Mouse (Mus musculus) hindbrain, embryonic 12.5 days (tissue): Measurements from ENCODE around the gene Polg. TPM values are rescaled to one million over a fixed set of nuclear protein-coding genes. Genes with fewer than 3 reads are reported as not detected.
A peak's percentile ranks its signal among the peaks of the same experiment; 100 is the strongest.

Source experiments
- ATAC-seq: fragments of 200-750 bp; cut with Nextera tagmentation; 2 replicates; pipeline ENCODE4 v1.8.0; 2017; ENCODE audit warnings: moderate TSS enrichment; ENCODE audit not compliant: low FRiP score
- H3K27ac ChIP-seq: fragments of 300-500 bp; sonication (generic); 2 replicates; pipeline ENCODE4 v1.5.1; 2016; ENCODE audit warnings: mild to moderate bottlenecking
- H3K27me3 ChIP-seq: fragments of 300-500 bp; sonication (generic); 2 replicates; pipeline ENCODE4 v1.6.1; 2016; ENCODE audit warnings: mild to moderate bottlenecking
- H3K36me3 ChIP-seq: fragments of 300-500 bp; sonication (generic); 2 replicates; pipeline ENCODE4 v1.6.1; 2016; ENCODE audit warnings: mild to moderate bottlenecking
- H3K4me1 ChIP-seq: fragments of 300-500 bp; sonication (generic); 2 replicates; pipeline ENCODE4 v1.6.1; 2016
- H3K4me2 ChIP-seq: fragments of 300-500 bp; sonication (generic); replicated peaks from 2 replicates; pipeline ENCODE4 v1.6.1; 2016; ENCODE audit warnings: mild to moderate bottlenecking
- H3K4me3 ChIP-seq: fragments of 300-500 bp; sonication (generic); 2 replicates; pipeline ENCODE4 v1.5.1; 2016; ENCODE audit warnings: mild to moderate bottlenecking
- H3K9ac ChIP-seq: fragments of 300-500 bp; sonication (generic); 2 replicates; pipeline ENCODE4 v1.6.1; 2016; ENCODE audit warnings: mild to moderate bottlenecking, moderate library complexity
- H3K9me3 ChIP-seq: fragments of 300-500 bp; sonication (generic); replicated peaks from 2 replicates; pipeline ENCODE4 v1.6.1; 2016; ENCODE audit warnings: mild to moderate bottlenecking
- WGBS: fragments of 180-500 bp; shearing (Covaris S2); methylation state at CpG from one replicate; pipeline ENCODE4 v1.1.7; 2016; 5-methylcytosine and 5-hydroxymethylcytosine counted together
- polyA plus RNA-seq: library from polyadenylated mRNA; unstranded; fragments of >200 nt; fragmentation: Nextera tagmentation; extraction: Ambion mirVana; gene quantifications from 2 replicates; pipeline ENCODE4 v1.2.1, GENCODE M21; 2016

Polg gene
- polyA plus RNA-seq, 1 experiment from 2014 or later, result 40.1 TPM

DNA sequence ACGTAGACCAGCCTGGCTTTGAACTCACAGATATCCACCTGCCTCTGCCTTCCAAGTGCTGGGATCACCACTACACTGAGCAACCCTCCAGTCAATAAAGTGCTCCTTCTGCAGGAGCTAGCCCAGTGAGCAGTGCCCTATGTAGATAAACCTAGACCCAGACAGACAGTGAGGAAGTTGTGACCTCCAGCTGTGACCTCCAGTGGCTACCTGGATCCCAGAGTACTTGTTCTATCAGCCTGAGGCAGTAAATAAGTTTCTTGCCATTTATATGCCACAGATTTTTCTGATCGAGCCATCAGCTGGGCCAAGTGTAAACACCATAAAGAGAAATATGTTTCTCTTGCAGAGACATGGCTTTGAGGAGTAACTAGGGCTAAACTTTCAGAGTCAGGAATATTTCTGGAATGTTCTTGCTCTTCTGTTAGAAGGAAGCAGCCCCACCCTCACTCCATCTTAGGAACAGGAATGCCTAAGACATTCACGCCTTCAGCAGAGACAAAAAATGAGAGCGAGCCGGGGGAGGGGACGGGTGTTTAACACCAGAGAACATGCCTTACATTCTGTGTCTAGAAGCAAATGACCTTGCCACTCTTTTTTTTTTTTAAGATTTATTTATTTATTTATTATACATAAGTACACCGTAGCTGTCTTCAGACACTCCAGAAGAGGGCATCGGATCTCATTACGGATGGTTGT, 7.5 kb upstream of the Polg start:
- H3K4me1 ChIP-seq, result 0 out of 2 replicates have a peak, but pooled peaks cover 2% of the 10 kb centered on the region
- ATAC-seq, result no peak
- H3K4me2 ChIP-seq, result no peak overlapping the region
- 93% methylated on average over 9 of the region's 9 CpGs for WGBS
- H3K9me3 ChIP-seq, result no peaks in the 10 kb centered on the region
- no peak overlapping the region for H3K9ac ChIP-seq
- no peak overlapping the region for H3K27ac ChIP-seq
- no peaks in the 10 kb centered on the region for H3K36me3 ChIP-seq
- peaks cover 2% of the 10 kb centered on the region for H3K27me3 ChIP-seq
- H3K4me3 ChIP-seq, result no peak overlapping the region

- Histone ChIP-seq H3K4me1 (peaks cover 6% of the 10 kb centered on the region), H3K4me3 (no peak overlapping the region), H3K9ac (no peak overlapping the region), H3K27ac (no peak overlapping the region), H3K9me3 (no peaks in the 10 kb centered on the region), H3K27me3 (peaks cover 6% of the 10 kb centered on the region), H3K4me2 (no peak overlapping the region), H3K36me3 (no peaks in the 10 kb centered on the region)
- no peak for ATAC-seq
- 53% methylated on average over 2 of the region's 2 CpGs for WGBS
Observed at GRCm38 (mm10) chr7:79472792-79473191, 6.6 kb upstream of the Polg start.

DNA sequence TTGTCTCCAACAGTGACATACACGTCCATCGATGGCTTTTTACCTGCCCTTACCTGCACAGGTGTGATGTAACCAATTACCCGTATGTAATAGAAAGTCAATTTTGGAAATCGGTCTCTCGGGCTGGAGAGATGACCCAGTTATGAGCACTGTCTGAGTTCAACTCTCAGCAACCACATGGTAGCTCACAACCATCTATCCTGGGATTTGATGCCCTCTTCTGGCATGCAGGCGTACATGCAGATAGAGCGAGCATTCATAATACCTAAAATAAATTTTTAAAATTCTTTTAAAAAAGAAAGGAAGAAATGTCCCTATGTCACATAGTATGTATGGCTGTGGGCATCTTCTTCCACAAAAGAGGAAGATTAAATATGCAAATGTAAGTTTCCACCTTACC, 5.3 kb upstream of the Polg start:
- Histone ChIP-seq H3K4me3 (no peak overlapping the region), H3K9ac (no peak overlapping the region), H3K27ac (no peak overlapping the region), H3K27me3 (peaks cover 6% of the 10 kb centered on the region), H3K9me3 (no peaks in the 10 kb centered on the region), H3K36me3 (no peaks in the 10 kb centered on the region), H3K4me2 (no peak overlapping the region), H3K4me1 (peaks cover 15% of the 10 kb centered on the region)
- no peak for ATAC-seq
- WGBS, result 69% methylated on average over 7 of the region's 7 CpGs

DNA sequence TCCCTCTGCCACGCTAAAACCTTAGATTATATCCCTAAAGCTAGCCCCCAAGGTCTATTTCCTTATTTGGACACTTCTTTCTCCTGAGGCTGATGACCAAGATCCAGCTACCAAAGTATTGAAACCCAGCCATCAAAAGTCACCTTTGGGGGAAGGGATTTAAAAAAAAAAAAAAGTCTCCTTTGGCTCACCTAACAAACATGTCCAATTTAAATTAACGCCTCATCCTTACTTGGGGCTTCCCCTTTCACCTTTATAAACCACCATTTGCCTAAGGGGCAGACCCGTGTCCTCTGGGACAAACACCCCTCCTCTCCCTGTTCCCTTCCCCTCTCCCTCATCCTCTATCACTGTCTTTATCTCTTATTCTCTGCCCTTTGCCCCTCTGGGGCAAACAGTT, 4.6 kb upstream of the Polg start:
- Histone ChIP-seq H3K4me2 (no peak overlapping the region), H3K4me1 (peaks cover 15% of the 10 kb centered on the region), H3K4me3 (no peak overlapping the region), H3K9ac (no peak overlapping the region), H3K9me3 (no peaks in the 10 kb centered on the region), H3K36me3 (no peaks in the 10 kb centered on the region), H3K27me3 (peaks cover 6% of the 10 kb centered on the region), H3K27ac (no peak overlapping the region)
- 70% methylated on average over 3 of the region's 3 CpGs for WGBS
- no peak for ATAC-seq

DNA sequence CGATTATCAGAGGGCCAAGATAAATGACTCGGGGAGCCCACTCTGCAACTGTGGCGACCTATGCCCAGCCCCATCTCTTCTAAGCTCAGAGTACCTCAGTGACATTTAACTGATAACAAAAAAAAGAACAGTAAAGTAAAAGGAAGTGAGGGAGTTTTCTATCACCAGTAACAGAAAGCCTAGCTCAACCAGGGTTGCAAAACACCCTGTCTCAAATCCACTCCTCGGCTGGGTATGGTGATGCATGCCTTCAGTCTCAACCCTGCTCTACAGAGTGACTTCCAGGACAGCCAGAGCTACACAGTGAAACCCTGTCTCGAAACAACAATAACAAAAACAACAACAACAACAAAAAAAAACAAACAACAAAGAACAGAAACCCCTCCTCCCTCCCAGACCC, 3.6 kb upstream of the Polg start:
- no peak for ATAC-seq
- H3K36me3 ChIP-seq, result no peaks in the 10 kb centered on the region
- no peaks in the 10 kb centered on the region for H3K9me3 ChIP-seq
- H3K27ac ChIP-seq, result no peak overlapping the region
- WGBS, result 68% methylated on average over 5 of the region's 5 CpGs
- H3K4me2 ChIP-seq, result no peak overlapping the region
- no peak overlapping the region for H3K9ac ChIP-seq
- peaks cover 22% of the 10 kb centered on the region for H3K4me1 ChIP-seq
- H3K4me3 ChIP-seq, result no peak overlapping the region
- peaks cover 8% of the 10 kb centered on the region for H3K27me3 ChIP-seq

DNA sequence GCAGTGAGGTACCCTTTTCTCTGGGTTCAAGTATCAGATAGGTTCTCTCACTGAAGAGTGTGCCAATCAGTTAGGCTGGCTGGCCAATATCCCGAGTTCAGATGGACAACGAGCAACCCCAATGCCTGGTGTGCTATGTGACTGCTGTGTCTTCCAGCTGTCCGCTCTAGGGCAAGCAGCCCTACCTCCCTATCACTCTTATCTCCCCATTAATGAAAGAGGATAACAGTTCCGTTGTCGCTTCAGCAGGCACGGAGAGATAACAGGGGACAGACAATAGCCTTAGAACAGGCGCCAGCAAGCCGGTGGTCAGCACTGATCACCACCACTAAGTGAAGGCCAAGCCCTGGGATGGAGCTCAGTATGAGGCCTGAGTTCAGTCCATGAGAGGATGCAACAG, 2.8 kb upstream of the Polg start:
- no peak for ATAC-seq
- Histone ChIP-seq H3K4me3 (no peak overlapping the region), H3K9ac (no peak overlapping the region), H3K36me3 (no peaks in the 10 kb centered on the region), H3K9me3 (no peaks in the 10 kb centered on the region), H3K4me2 (no peak overlapping the region), H3K27me3 (peaks cover 16% of the 10 kb centered on the region), H3K4me1 (peaks cover 29% of the 10 kb centered on the region), H3K27ac (no peak overlapping the region)
- WGBS, result 51% methylated on average over 8 of the region's 8 CpGs

DNA sequence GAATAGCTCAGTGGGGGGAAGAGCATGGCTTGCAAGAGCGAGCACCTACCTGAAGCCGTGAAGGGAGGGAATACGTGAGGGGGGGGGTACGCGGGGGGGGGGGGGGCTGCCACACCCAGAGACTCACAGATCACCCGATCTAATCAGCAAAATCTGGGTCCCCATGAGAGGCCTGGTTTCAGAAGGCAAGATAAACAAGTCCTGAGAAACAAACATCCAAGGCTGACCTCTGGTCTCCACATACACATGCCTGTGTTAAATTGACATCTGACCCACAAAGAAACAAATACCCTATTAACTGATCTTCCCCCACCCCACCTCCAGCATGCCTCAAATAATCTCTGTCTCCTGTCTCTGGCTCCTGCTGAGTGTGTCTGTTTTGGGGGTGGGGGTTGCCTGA, 1.8 kb upstream of the Polg start:
- Histone ChIP-seq H3K4me2 (peak overlapping the region; percentile 90), H3K36me3 (peaks cover 3% of the 10 kb centered on the region; the same call in 1 of the 2 replicates), H3K9me3 (no peaks in the 10 kb centered on the region), H3K4me1 (peaks cover 33% of the 10 kb centered on the region), H3K27ac (no peak overlapping the region), H3K27me3 (peaks cover 16% of the 10 kb centered on the region), H3K4me3 (peak overlapping the region; percentile 10; the same call in 1 of the 2 replicates), H3K9ac (no peak overlapping the region; the same call in 1 of the 2 replicates)
- WGBS, result 0% methylated on average over 1 of the region's 6 CpGs
- ATAC-seq, result no peak

- H3K27me3 ChIP-seq, result peaks cover 16% of the 10 kb centered on the region
- ATAC-seq, result peak; percentile 56
- H3K4me2 ChIP-seq, result peak overlapping the region; percentile 90
- under 1% methylated on average over 29 of the region's 47 CpGs for WGBS
- peaks cover 23% of the 10 kb centered on the region for H3K36me3 ChIP-seq
- H3K9ac ChIP-seq, result peak overlapping the region; percentile 72
- peaks cover 32% of the 10 kb centered on the region for H3K4me1 ChIP-seq
- H3K27ac ChIP-seq, result peak overlapping the region; percentile 80
- H3K9me3 ChIP-seq, result no peaks in the 10 kb centered on the region
- peak overlapping the region; percentile 64 for H3K4me3 ChIP-seq
Observed at GRCm38 (mm10) chr7:79465461-79466044, 609 bp downstream of the Polg start.

DNA sequence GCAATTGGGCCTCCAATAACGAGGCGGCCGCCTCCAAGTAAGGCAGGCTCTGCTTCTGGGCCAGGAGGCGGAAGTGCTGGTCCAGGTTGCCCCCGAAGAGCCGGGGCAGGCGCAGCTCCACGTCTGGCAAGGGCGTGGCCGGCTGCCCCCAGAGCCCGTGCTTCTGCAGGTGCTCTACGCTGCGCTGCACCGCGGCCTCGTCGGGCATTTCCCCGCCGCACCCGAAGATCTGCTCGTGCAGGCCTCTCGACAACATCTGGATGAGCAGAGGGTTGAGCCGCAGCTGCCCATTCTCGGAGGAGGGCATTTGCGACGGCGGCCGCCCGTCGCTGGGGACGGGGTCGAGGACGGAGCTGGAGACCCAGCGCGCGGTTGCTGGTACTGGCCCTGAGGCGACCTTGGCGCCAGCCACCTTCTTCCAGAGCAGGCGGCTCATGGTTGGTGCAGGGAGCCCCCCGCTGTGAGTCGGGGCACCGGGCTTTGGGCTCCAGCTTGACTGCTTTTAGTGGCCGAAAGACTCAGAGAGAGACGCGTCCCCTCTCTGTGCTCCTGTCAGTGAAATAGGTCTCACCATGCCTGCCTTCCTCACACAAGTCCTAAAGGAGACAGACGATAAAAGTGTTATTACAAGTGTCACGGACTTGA, 1.3 kb downstream of the Polg start:
- H3K4me2 ChIP-seq, result peak overlapping the region; percentile 90
- WGBS, result 5% methylated on average over 47 of the region's 47 CpGs
- no peak for ATAC-seq
- H3K4me3 ChIP-seq, result peak overlapping the region; percentile 64
- H3K27me3 ChIP-seq, result peaks cover 16% of the 10 kb centered on the region
- peak overlapping the region; percentile 72 for H3K9ac ChIP-seq
- no peaks in the 10 kb centered on the region for H3K9me3 ChIP-seq
- peaks cover 29% of the 10 kb centered on the region for H3K36me3 ChIP-seq
- H3K27ac ChIP-seq, result no peak overlapping the region
- peaks cover 32% of the 10 kb centered on the region for H3K4me1 ChIP-seq

- Histone ChIP-seq H3K4me2 (no peak overlapping the region), H3K4me3 (no peak overlapping the region), H3K9me3 (no peaks in the 10 kb centered on the region), H3K4me1 (peaks cover 32% of the 10 kb centered on the region), H3K9ac (no peak overlapping the region), H3K36me3 (peaks cover 43% of the 10 kb centered on the region), H3K27ac (no peak overlapping the region), H3K27me3 (peaks cover 12% of the 10 kb centered on the region)
- 93% methylated on average over 11 of the region's 11 CpGs for WGBS
- ATAC-seq, result no peak
Observed at GRCm38 (mm10) chr7:79463376-79464077, 2.6 kb downstream of the Polg start.

DNA sequence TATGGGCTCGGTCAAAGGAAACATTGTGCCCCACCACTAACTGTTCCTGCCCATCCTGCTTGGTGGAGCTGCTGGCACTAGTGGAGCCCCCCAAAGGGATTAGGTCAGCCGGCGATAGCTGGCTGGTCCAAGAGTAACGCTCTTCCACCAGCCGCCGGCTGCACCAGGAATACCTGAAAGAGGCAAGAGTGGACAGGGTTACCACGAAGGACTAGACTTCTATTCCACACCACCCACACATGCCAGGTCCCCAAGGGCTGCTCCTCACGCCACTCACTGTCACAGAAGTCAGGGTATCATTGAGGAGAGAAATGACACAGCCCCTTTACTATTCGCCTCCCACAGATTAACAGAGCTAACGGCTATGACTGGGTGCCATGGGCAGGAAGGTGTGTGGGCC, 4.4 kb downstream of the Polg start:
- Histone ChIP-seq H3K36me3 (peaks cover 61% of the 10 kb centered on the region), H3K9ac (no peak overlapping the region)
- 90% methylated on average over 10 of the region's 10 CpGs for WGBS

GRCm38 (mm10) chr7:79447486-79447885, 18.7 kb downstream of the Polg start:
- no peaks in the 10 kb centered on the region for H3K9me3 ChIP-seq
- no peak overlapping the region for H3K4me3 ChIP-seq
- H3K36me3 ChIP-seq, result peaks cover 81% of the 10 kb centered on the region
- no peak overlapping the region for H3K4me2 ChIP-seq
- WGBS, result 96% methylated on average over 3 of the region's 3 CpGs
- no peaks in the 10 kb centered on the region for H3K27me3 ChIP-seq
- H3K4me1 ChIP-seq, result no peaks in the 10 kb centered on the region
- H3K27ac ChIP-seq, result no peak overlapping the region
- no peak for ATAC-seq
- H3K9ac ChIP-seq, result no peak overlapping the region

More for the DNA sequence above, 4.4 kb downstream of the Polg start:
- peaks cover 20% of the 10 kb centered on the region for H3K4me1 ChIP-seq
- no peak overlapping the region for H3K4me2 ChIP-seq
- H3K27me3 ChIP-seq, result peaks cover 10% of the 10 kb centered on the region
- H3K27ac ChIP-seq, result no peak overlapping the region
- no peak overlapping the region for H3K4me3 ChIP-seq
- no peak for ATAC-seq
- no peaks in the 10 kb centered on the region for H3K9me3 ChIP-seq
